In genomic region chr17:25725264-25725663, GRCm38 (mm10) we compare ENCODE assay signal across 25 mouse cellular contexts. TPM values are rescaled to one million over a fixed set of nuclear protein-coding genes. Genes with fewer than 3 reads are reported as not detected.
A peak's percentile ranks its signal among the peaks of the same experiment; 100 is the strongest.
DNase-seq lines count a peak whose midpoint lies in the region; ATAC-seq lines count a peak whose summit lies in the region.
"Had no signal": no experiment of that assay in that cellular context is flagged by ENCODE, and none has a peak within 500 bp of the region (broad histone marks: within the 10 kb centered on the region; RNA-seq: fewer than 3 reads in every experiment).

No protein-coding gene starts in this region.

- peaks cover 67% of the 10 kb centered on the region for H3K36me3 ChIP-seq in midbrain, embryonic 10.5 days
- no peaks in the 10 kb centered on the region; the same call in 1 of the 2 replicates for H3K36me3 ChIP-seq in midbrain, embryonic 16.5 days (ENCODE audit: control insufficient read depth, insufficient read depth, low read length)
- H3K36me3 ChIP-seq: forebrain, embryonic 15.5 days; midbrain, embryonic 15.5 days had no signal

- H3K4me1 ChIP-seq in midbrain, embryonic 10.5 days = peaks cover 47% of the 10 kb centered on the region
- peaks cover 15% of the 10 kb centered on the region for H3K4me1 ChIP-seq in midbrain, embryonic 16.5 days (ENCODE audit: control insufficient read depth, insufficient read depth, low read length)

- no peaks in the 10 kb centered on the region for H3K27me3 ChIP-seq in midbrain, embryonic 10.5 days (ENCODE audit: low read depth, poor library complexity, severe bottlenecking)
- no peaks in the 10 kb centered on the region for H3K27me3 ChIP-seq in midbrain, embryonic 16.5 days (ENCODE audit: control insufficient read depth, insufficient read depth, low read depth, low read length)
- H3K27me3 ChIP-seq: CH12.LX; forebrain, embryonic 15.5 days; heart, embryonic 13.5 days; hindbrain, embryonic 12.5 days; midbrain, embryonic 15.5 days; neural tube, embryonic 13.5 days had no signal

- ATAC-seq in midbrain, embryonic 16.5 days = no peak
- ATAC-seq: forebrain, embryonic 15.5 days; lung, postnatal 0 days; midbrain, embryonic 15.5 days had no signal

- 0 out of 2 replicates have a peak overlapping the region, but pooled peaks have one; percentile 74 for H3K4me3 ChIP-seq in midbrain, embryonic 10.5 days
- H3K4me3 ChIP-seq in midbrain, embryonic 16.5 days (ENCODE audit: low read depth, low read length) = no peak overlapping the region
- H3K4me3 ChIP-seq: forebrain, embryonic 15.5 days; heart, embryonic 13.5 days; hindbrain, embryonic 12.5 days; midbrain, embryonic 15.5 days; myocyte; neural tube, embryonic 13.5 days had no signal

- no peak overlapping the region for H3K9ac ChIP-seq in midbrain, embryonic 16.5 days (ENCODE audit: low read depth, low read length)
- H3K9ac ChIP-seq: forebrain, embryonic 15.5 days; hindbrain, embryonic 12.5 days; midbrain, embryonic 15.5 days had no signal

- WGBS in midbrain, embryonic 10.5 days = 80% methylated on average over 6 of the region's 6 CpGs
- 85% methylated on average over 6 of the region's 6 CpGs for WGBS in midbrain, embryonic 16.5 days

- H3K4me2 ChIP-seq in midbrain, embryonic 16.5 days (ENCODE audit: low read length) = no peak overlapping the region
- H3K4me2 ChIP-seq: forebrain, embryonic 15.5 days; heart, embryonic 13.5 days; hindbrain, embryonic 12.5 days; midbrain, embryonic 15.5 days had no signal

- no peak overlapping the region for H3K27ac ChIP-seq in midbrain, embryonic 10.5 days (replicated peaks)
- no peak overlapping the region for H3K27ac ChIP-seq in midbrain, embryonic 16.5 days (ENCODE audit: low read length)
- H3K27ac ChIP-seq: forebrain, embryonic 15.5 days; heart, embryonic 13.5 days; hindbrain, embryonic 12.5 days; kidney, postnatal 0 days; midbrain, embryonic 15.5 days; neural tube, embryonic 13.5 days had no signal

- DNase-seq in kidney, adult 11 months = peak; percentile 61
- DNase-seq in kidney, postnatal 4 days = no peak
- no peak for DNase-seq in midbrain, embryonic 10.5 days (ENCODE audit: low spot score)
- peak; percentile 62 for DNase-seq in kidney, adult 9 months
- no peak for DNase-seq in thymus, postnatal 36 days
- no peak for DNase-seq in embryo, embryonic 9.5 days (ENCODE audit: extremely low spot score)
- DNase-seq: adrenal gland, adult 2 months; cerebellum, adult 11 months; cerebellum, adult 9-11 months; gastrocnemius, postnatal 25 days; heart, adult 18-20 months; heart, postnatal 14 days; retina, postnatal 1 day had no signal

- H3K9me3 ChIP-seq in midbrain, embryonic 10.5 days (replicated peaks) = no peaks in the 10 kb centered on the region
- H3K9me3 ChIP-seq in midbrain, embryonic 16.5 days (replicated peaks; ENCODE audit: control insufficient read depth, low read length, poor library complexity, severe bottlenecking) = no peaks in the 10 kb centered on the region
- H3K9me3 ChIP-seq: forebrain, embryonic 15.5 days; heart, embryonic 13.5 days; hindbrain, embryonic 12.5 days; midbrain, embryonic 15.5 days; neural tube, embryonic 13.5 days had no signal

RNA-seq across cellular contexts. Expression of gene Chtf18, which starts 2.0 kb away (rescaled TPM):
- 55.9 and 58.9 TPM in 2 replicates for polyA plus RNA-seq in midbrain, embryonic 10.5 days (2016; fragmentation: Nextera tagmentation; extraction: Ambion mirVana)
- 4.7 and 5.4 TPM in 2 replicates for polyA plus RNA-seq in midbrain, embryonic 16.5 days (2015; fragmentation: Nextera tagmentation; extraction: Ambion mirVana)

RNA-seq across cellular contexts. Expression of gene Rpusd1, which starts 2.2 kb away (rescaled TPM):
- 22.5 and 24.7 TPM in 2 replicates for polyA plus RNA-seq in midbrain, embryonic 10.5 days (2016; fragmentation: Nextera tagmentation; extraction: Ambion mirVana)
- 26.6 and 26.8 TPM in 2 replicates for polyA plus RNA-seq in midbrain, embryonic 16.5 days (2015; fragmentation: Nextera tagmentation; extraction: Ambion mirVana)

RNA-seq across cellular contexts. Expression of gene Gng13, which starts 8.3 kb away (rescaled TPM):
- 0.51 and 0.77 TPM in 2 replicates for polyA plus RNA-seq in midbrain, embryonic 10.5 days (2016; fragmentation: Nextera tagmentation; extraction: Ambion mirVana)
- polyA plus RNA-seq in midbrain, embryonic 16.5 days (2015; fragmentation: Nextera tagmentation; extraction: Ambion mirVana) = 3.2 and 7.3 TPM in 2 replicates
- polyA plus RNA-seq: adrenal gland, adult 2 months; liver, embryonic 16.5 days had no signal

RNA-seq across cellular contexts. Expression of gene Mslnl, which starts 10.6 kb away (rescaled TPM):
- polyA plus RNA-seq in midbrain, embryonic 10.5 days (2016; fragmentation: Nextera tagmentation; extraction: Ambion mirVana) = not detected in 2 replicates
- polyA plus RNA-seq in midbrain, embryonic 16.5 days (2015; fragmentation: Nextera tagmentation; extraction: Ambion mirVana) = not detected in 2 replicates
- polyA plus RNA-seq: forebrain, embryonic 15.5 days; heart, embryonic 13.5 days; hindbrain, embryonic 12.5 days; kidney, postnatal 0 days; liver, embryonic 16.5 days; midbrain, embryonic 15.5 days; myocyte; neural tube, embryonic 13.5 days had no signal

RNA-seq across cellular contexts. Expression of gene Msln, which starts 28.9 kb away (rescaled TPM):
- 0.16 TPM in 1 of 2 replicates, not detected in the other for polyA plus RNA-seq in midbrain, embryonic 10.5 days (2016; fragmentation: Nextera tagmentation; extraction: Ambion mirVana)
- 0.15 and 0.85 TPM in 2 replicates for polyA plus RNA-seq in midbrain, embryonic 16.5 days (2015; fragmentation: Nextera tagmentation; extraction: Ambion mirVana)
- polyA plus RNA-seq: embryonic facial prominence, embryonic 11.5 days had no signal

Comparison
In these comparisons a context has a peak if more than half of its experiments do, and no peak if none do; other contexts are left out.
1. DNase-seq: peak in kidney, adult 11 months (single experiment) and kidney, adult 9 months (single experiment); none in kidney, postnatal 4 days (0 of 2), midbrain, embryonic 10.5 days (single experiment), thymus, postnatal 36 days (0 of 2) and embryo, embryonic 9.5 days (single experiment).